Mouse (Mus musculus): ENCODE measurements around the gene Map3k12. TPM values are rescaled to one million over a fixed set of nuclear protein-coding genes. Genes with fewer than 3 reads are reported as not detected.

Gene Map3k12
- polyA plus RNA-seq, 1 experiment = 12.7 TPM

GRCm38 (mm10) chr15:102485853-102486252, 31.0 kb downstream of the Map3k12 start:
- Histone ChIP-seq H3K36me3 (ENCODE audit: control insufficient read depth, insufficient read depth, low read length) (peaks cover 95% of the 10 kb centered on the region), H3K4me3 (ENCODE audit: control insufficient read depth, insufficient read depth, low read length) (no peak overlapping the region), H3K27me3 (ENCODE audit: control insufficient read depth, insufficient read depth, low read length) (no peaks in the 10 kb centered on the region), H3K4me1 (replicated peaks; ENCODE audit: control insufficient read depth, insufficient read depth, low read length) (no peaks in the 10 kb centered on the region), H3K27ac (ENCODE audit: control insufficient read depth, insufficient read depth, low read length) (no peak overlapping the region)
- TF ChIP-seq POLR2A (IDR thresholded peaks at IDR 0.05; ENCODE audit: control insufficient read depth, extremely low read depth, insufficient read depth, low read length, poor library complexity) = no peak
- no peak for TF ChIP-seq CTCF (IDR thresholded peaks at IDR 0.05; ENCODE audit: borderline replicate concordance, control insufficient read depth, extremely low read depth, insufficient read depth, low read length, poor library complexity)
- DNase-seq = no peak
- 97% methylated on average over 12 of the region's 12 CpGs for WGBS

GRCm38 (mm10) chr15:102483136-102483535, 33.7 kb downstream of the Map3k12 start:
- Histone ChIP-seq H3K4me1 (replicated peaks; ENCODE audit: control insufficient read depth, insufficient read depth, low read length) (no peaks in the 10 kb centered on the region), H3K36me3 (ENCODE audit: control insufficient read depth, insufficient read depth, low read length) (peaks cover 92% of the 10 kb centered on the region), H3K27ac (ENCODE audit: control insufficient read depth, insufficient read depth, low read length) (no peak overlapping the region), H3K4me3 (ENCODE audit: control insufficient read depth, insufficient read depth, low read length) (no peak overlapping the region), H3K27me3 (ENCODE audit: control insufficient read depth, insufficient read depth, low read length) (no peaks in the 10 kb centered on the region)
- 97% methylated on average over 3 of the region's 3 CpGs for WGBS
- DNase-seq = no peak
- TF ChIP-seq POLR2A (IDR thresholded peaks at IDR 0.05; ENCODE audit: control insufficient read depth, extremely low read depth, insufficient read depth, low read length, poor library complexity) = no peak
- TF ChIP-seq CTCF (IDR thresholded peaks at IDR 0.05; ENCODE audit: borderline replicate concordance, control insufficient read depth, extremely low read depth, insufficient read depth, low read length, poor library complexity) = no peak

GRCm38 (mm10) chr15:102474520-102474919, 42.3 kb downstream of the Map3k12 start:
- no peaks in the 10 kb centered on the region for H3K4me1 ChIP-seq (replicated peaks; ENCODE audit: control insufficient read depth, insufficient read depth, low read length)
- no peak overlapping the region for H3K4me3 ChIP-seq (ENCODE audit: control insufficient read depth, insufficient read depth, low read length)
- no peaks in the 10 kb centered on the region for H3K27me3 ChIP-seq (ENCODE audit: control insufficient read depth, insufficient read depth, low read length)
- TF ChIP-seq CTCF (IDR thresholded peaks at IDR 0.05; ENCODE audit: borderline replicate concordance, control insufficient read depth, extremely low read depth, insufficient read depth, low read length, poor library complexity) = no peak
- TF ChIP-seq POLR2A (IDR thresholded peaks at IDR 0.05; ENCODE audit: control insufficient read depth, extremely low read depth, insufficient read depth, low read length, poor library complexity) = no peak
- no peak for DNase-seq
- 91% methylated on average over 2 of the region's 2 CpGs for WGBS
- no peak overlapping the region for H3K27ac ChIP-seq (ENCODE audit: control insufficient read depth, insufficient read depth, low read length)
- H3K36me3 ChIP-seq (ENCODE audit: control insufficient read depth, insufficient read depth, low read length) = peaks cover 62% of the 10 kb centered on the region

- 84% methylated on average over 2 of the region's 2 CpGs for WGBS
- Histone ChIP-seq H3K4me3 (ENCODE audit: control insufficient read depth, insufficient read depth, low read length) (no peak overlapping the region), H3K4me1 (replicated peaks; ENCODE audit: control insufficient read depth, insufficient read depth, low read length) (no peaks in the 10 kb centered on the region), H3K27me3 (ENCODE audit: control insufficient read depth, insufficient read depth, low read length) (no peaks in the 10 kb centered on the region), H3K36me3 (ENCODE audit: control insufficient read depth, insufficient read depth, low read length) (peaks cover 49% of the 10 kb centered on the region), H3K27ac (ENCODE audit: control insufficient read depth, insufficient read depth, low read length) (no peak overlapping the region)
- no peak for DNase-seq
- TF ChIP-seq CTCF (IDR thresholded peaks at IDR 0.05; ENCODE audit: borderline replicate concordance, control insufficient read depth, extremely low read depth, insufficient read depth, low read length, poor library complexity) (no peak), POLR2A (IDR thresholded peaks at IDR 0.05; ENCODE audit: control insufficient read depth, extremely low read depth, insufficient read depth, low read length, poor library complexity) (no peak)
Observed at GRCm38 (mm10) chr15:102473246-102473645, 43.6 kb downstream of the Map3k12 start.

GRCm38 (mm10) chr15:102471727-102472126, 45.1 kb downstream of the Map3k12 start:
- TF ChIP-seq POLR2A (IDR thresholded peaks at IDR 0.05; ENCODE audit: control insufficient read depth, extremely low read depth, insufficient read depth, low read length, poor library complexity) (no peak), CTCF (IDR thresholded peaks at IDR 0.05; ENCODE audit: borderline replicate concordance, control insufficient read depth, extremely low read depth, insufficient read depth, low read length, poor library complexity) (no peak)
- Histone ChIP-seq H3K27me3 (ENCODE audit: control insufficient read depth, insufficient read depth, low read length) (no peaks in the 10 kb centered on the region), H3K4me1 (replicated peaks; ENCODE audit: control insufficient read depth, insufficient read depth, low read length) (no peaks in the 10 kb centered on the region), H3K4me3 (ENCODE audit: control insufficient read depth, insufficient read depth, low read length) (no peak overlapping the region), H3K27ac (ENCODE audit: control insufficient read depth, insufficient read depth, low read length) (no peak overlapping the region), H3K36me3 (ENCODE audit: control insufficient read depth, insufficient read depth, low read length) (peaks cover 34% of the 10 kb centered on the region)
- DNase-seq = no peak

GRCm38 (mm10) chr15:102471295-102471645, 45.6 kb downstream of the Map3k12 start:
- H3K27me3 ChIP-seq (ENCODE audit: control insufficient read depth, insufficient read depth, low read length) = no peaks in the 10 kb centered on the region
- H3K27ac ChIP-seq (ENCODE audit: control insufficient read depth, insufficient read depth, low read length) = no peak overlapping the region; the same call in 1 of the 2 replicates
- H3K4me1 ChIP-seq (replicated peaks; ENCODE audit: control insufficient read depth, insufficient read depth, low read length) = no peaks in the 10 kb centered on the region
- peak overlapping the region; percentile 78 for H3K4me3 ChIP-seq (ENCODE audit: control insufficient read depth, insufficient read depth, low read length)
- no peak for TF ChIP-seq POLR2A (IDR thresholded peaks at IDR 0.05; ENCODE audit: control insufficient read depth, extremely low read depth, insufficient read depth, low read length, poor library complexity)
- no peak for TF ChIP-seq CTCF (IDR thresholded peaks at IDR 0.05; ENCODE audit: borderline replicate concordance, control insufficient read depth, extremely low read depth, insufficient read depth, low read length, poor library complexity)
- under 1% methylated on average over 10 of the region's 10 CpGs for WGBS
- no peak for DNase-seq
- H3K36me3 ChIP-seq (ENCODE audit: control insufficient read depth, insufficient read depth, low read length) = peaks cover 30% of the 10 kb centered on the region

Data from thymus, adult 2 months (tissue).